Mouse (Mus musculus): Measurements from ENCODE around the gene Fam209. TPM values are rescaled to one million over a fixed set of nuclear protein-coding genes. Genes with fewer than 3 reads are reported as not detected.

The Fam209 gene
- polyA plus RNA-seq (2017; shearing (Covaris generic)), result 0.82 TPM

GRCm38 (mm10) chr2:172472318-172472717 is at the start of gene Fam209:
Gene Fam209, plus strand, starts transcription at chr2:172472520.

GRCm38 (mm10) chr2:172439843-172440639 is 32.3 kb upstream of the Fam209 start, which contains the start of gene Rtf2:
Gene Rtf2, plus strand, starts transcription at chr2:172440556.

GRCm38 (mm10) chr2:172458496-172458895 is 13.8 kb upstream of the Fam209 start, which contains the start of gene Gcnt7:
Gene Gcnt7, minus strand, starts transcription at chr2:172458596.

Other genes with a start within 250 kb of the Fam209 start
- not detected for gene Mc3r, start 224.0 kb upstream of the Fam209 start, polyA plus RNA-seq (2017; shearing (Covaris generic))
- 19.9 TPM for gene Fam210b, start 127.0 kb upstream of the Fam209 start, polyA plus RNA-seq (2017; shearing (Covaris generic))
- 8.1 TPM for gene Aurka, start 102.0 kb upstream of the Fam209 start, polyA plus RNA-seq (2017; shearing (Covaris generic))
- gene Cstf1, start 101.8 kb upstream of the Fam209 start, polyA plus RNA-seq (2017; shearing (Covaris generic)), result 38.7 TPM
- 5.6 TPM for gene Cass4, start 78.7 kb upstream of the Fam209 start, polyA plus RNA-seq (2017; shearing (Covaris generic))
- gene Rtf2, start 32.0 kb upstream of the Fam209 start, polyA plus RNA-seq (2017; shearing (Covaris generic)), result 154 TPM
- 6.1 TPM for gene Gcnt7, start 13.9 kb upstream of the Fam209 start, polyA plus RNA-seq (2017; shearing (Covaris generic))
- not detected for gene Tfap2c, start 77.1 kb downstream of the Fam209 start, polyA plus RNA-seq (2017; shearing (Covaris generic))

Measured in activated CD4-positive, CD25-positive, alpha-beta regulatory T cell, adult 9 weeks (primary cell).